Mouse (Mus musculus) heart, postnatal 36 days (tissue): ENCODE measurements around the gene Cog8. TPM values are rescaled to one million over a fixed set of nuclear protein-coding genes. Genes with fewer than 3 reads are reported as not detected.
"Not testable (repeated sequence)": the region's sequence is repeated elsewhere in the genome, so short reads cannot be mapped to it uniquely, and the experiment has no call there.

ENCODE experiments used
- DNase-seq, 2 experiments: peaks; one replicate each; pipeline ENCODE4 v3.0.0; 2021 to 2022
- intact Hi-C: fragments of 180-260 bp; cut with DNase I; formaldehyde crosslinking; loops from one replicate; pipeline ENCODE4 v1.15.1; 2025
- total RNA-seq, 2 experiments: library from RNA; stranded (reverse); gene quantifications; 2 replicates each; pipeline ENCODE4 v1.2.3; 2021

Gene Cog8
- total RNA-seq, 2 experiments from 2014 or later, result 18.8 to 18.9 TPM

- no peak for DNase-seq
- intact Hi-C loops, result loop anchor here (2.0 kb wide), 1 partner anchor 16 kb away; the partner anchor contains the start of gene Vps4a
These were observed 9.5 kb downstream of the Cog8 start for GRCm38 (mm10) chr8:107046976-107047375.

GRCm38 (mm10) chr8:107045478-107045877, 11.0 kb downstream of the Cog8 start:
- intact Hi-C loops, result no loop called here
- no peak for DNase-seq

DNA sequence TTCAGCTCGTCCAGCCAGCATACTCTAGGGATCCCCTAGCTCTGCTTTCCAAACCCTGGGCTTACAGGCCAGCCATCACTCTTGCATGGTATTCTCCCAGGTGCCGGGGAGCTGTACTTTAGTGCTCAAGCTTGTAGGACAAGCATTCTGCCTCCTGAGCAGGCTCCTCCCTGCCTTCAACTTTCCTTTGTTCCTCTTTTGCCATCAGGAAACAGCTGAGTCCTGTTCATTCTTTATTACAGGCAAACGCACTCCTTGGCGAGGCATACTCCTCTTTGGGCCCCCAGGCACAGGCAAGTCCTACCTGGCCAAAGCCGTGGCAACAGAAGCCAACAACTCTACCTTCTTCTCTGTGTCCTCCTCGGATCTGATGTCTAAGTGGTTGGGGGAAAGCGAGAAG, 15.9 kb downstream of the Cog8 start:
- DNase-seq, result no peak

GRCm38 (mm10) chr8:107036626-107037025, 19.9 kb downstream of the Cog8 start:
- intact Hi-C loops, result no loop called here
- no peak for DNase-seq

More for the DNA sequence above, 15.9 kb downstream of the Cog8 start:
- intact Hi-C loops, result no loop called here

DNA sequence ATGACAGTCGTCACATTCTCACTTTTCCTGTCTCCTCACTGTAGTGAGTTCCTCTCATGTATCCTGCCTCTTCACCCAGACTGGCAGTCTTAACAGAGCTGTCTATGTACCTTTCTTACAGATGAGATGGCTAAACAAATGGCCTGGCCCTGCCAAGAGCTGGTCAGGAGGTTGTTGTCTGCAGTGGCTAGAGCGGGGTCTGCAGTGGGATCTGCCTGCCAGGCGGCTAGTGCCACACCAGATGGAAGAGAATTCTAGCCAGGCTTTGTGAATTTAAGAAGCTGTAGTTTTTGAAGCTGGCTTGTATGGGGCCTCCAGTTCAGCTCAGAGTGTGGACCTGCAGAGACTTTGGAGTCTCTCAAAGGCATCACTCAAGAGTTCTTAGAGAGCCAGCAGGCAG, 20.8 kb downstream of the Cog8 start:
- no peak for DNase-seq
- intact Hi-C loops, result no loop called here

DNA sequence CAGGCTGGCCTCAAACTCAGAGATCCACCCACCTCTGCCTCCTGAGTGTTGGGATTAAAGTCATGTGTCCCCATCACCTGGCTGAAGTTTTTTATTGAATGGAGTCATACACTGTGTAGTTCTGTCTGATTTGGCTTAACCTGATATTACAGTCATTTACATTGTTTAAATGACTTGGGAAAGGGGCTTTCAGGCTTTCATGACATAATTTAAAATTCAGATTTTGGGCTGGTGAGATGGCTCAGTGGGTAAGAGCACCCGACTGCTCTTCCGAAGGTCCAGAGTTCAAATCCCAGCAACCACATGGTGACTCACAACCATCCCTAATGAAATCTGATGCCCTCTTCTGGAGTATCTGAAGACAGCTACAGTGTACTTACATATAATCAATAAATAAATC, 22.9 kb downstream of the Cog8 start:
- intact Hi-C loops, DNase-seq: not testable (repeated sequence)

DNA sequence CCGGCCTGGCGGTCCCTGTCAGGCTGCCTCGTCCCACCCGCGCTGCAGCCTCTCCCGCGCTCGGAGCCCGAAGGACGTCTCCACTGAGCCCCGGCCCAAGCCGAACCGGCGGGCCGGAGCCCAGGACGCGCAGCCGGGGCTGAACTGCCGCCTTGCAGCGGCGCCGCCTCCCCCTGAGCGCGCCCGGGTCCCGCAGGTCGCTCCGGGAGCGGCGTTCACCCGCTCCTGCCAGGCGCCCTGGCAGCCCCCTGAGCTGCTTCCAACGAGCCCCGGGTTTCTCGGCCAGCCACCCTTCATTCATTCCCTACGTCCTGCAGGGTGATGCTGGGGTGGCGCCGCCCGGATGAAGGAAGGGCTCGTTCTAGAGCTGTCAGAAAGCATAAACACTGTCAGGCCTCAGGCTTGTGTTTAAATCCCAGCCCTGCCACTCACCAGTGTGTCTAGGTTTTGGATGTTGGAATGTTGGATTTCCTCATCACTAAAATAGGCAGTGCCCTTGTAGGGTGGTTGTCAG, 24.9 kb downstream of the Cog8 start:
- no peak for DNase-seq
- intact Hi-C loops, result loop anchor here (1.0 to 2.0 kb wide), 2 partner anchors 15 to 25 kb away; partner anchors contain the start of genes Cog8 and Nip7

DNA sequence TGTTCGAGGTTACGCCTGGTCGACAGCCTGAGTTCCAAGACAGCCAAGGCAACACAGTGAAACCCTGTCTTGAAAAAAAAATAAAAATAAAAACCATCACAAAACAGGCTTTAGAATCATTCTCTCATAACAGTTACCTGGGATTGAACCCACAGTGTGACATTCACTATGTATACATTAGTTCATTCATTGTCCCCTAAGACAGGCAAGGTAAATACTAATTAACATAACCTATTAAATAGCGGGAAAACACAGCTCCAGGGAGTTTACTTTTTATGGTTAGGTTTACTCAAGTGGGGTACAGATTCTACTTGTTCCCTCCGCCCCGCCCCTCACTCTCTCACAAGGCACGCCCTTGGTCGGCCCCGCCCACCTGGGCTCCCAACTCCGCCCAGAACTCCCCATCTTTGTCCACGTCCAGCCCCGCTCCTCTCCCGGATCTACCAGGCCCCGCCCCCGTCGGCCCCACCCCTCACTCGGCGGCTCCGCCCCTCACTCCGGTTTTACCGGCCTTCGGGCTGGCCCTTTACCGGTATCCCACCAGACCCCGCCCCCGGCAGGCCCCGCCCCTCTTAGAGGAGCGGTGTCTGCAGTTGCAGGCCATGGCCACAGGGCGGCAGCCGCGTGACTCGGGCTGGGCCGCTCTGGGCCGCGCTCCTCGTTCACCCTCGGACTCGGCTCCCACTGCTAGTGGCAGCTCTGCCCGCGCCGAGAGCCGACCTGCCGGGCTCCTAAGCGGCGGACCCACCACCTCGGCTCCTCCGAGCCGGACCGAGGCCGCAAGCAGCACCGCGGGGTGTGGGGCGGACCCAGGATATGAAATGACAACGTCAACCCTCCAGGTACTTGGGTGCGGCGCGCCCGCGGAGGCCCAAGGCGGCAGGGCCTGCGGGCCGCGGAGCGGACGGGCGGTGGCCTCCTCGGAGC, 25.6 kb downstream of the Cog8 start, which contains the start of gene Vps4a:
Gene Vps4a, plus strand, starts transcription at position 573 of the 927 bp plus-strand sequence.
- DNase-seq, result peak; percentile 96 to 98
- intact Hi-C loops, result loop anchor here (1.0 to 2.0 kb wide), 2 partner anchors 16 to 25 kb away; partner anchors contain the start of genes Cog8 and Nip7

- intact Hi-C loops, result loop anchor here (2.0 kb wide), 1 partner anchor 17 kb away; no protein-coding TSS in a partner anchor
- DNase-seq, result no peak
These were observed 26.4 kb downstream of the Cog8 start for GRCm38 (mm10) chr8:107030058-107030457.

GRCm38 (mm10) chr8:107029310-107029709, 27.2 kb downstream of the Cog8 start:
- intact Hi-C loops, result no loop called here
- DNase-seq, result no peak

DNA sequence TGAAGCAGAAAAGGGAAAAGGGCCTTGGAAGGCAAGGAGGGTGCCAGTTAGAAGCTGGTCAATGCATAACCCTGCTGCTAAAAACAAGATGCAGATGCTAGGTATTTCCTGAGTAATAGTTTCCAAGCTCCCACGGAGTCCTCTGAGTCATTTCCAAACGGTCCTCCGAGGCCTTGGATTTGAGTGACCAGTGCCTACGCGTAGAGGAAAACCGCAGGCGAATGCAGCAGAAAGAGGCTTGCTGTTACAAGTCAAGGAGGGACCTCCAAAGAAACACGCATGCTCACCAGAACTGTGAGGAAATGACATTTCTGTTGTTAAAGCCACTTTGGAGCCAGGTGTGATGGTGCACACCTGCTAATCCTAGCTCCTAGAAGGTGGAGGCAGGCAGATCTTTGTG, 33.0 kb downstream of the Cog8 start:
- DNase-seq, result no peak
- intact Hi-C loops, result no loop called here

DNA sequence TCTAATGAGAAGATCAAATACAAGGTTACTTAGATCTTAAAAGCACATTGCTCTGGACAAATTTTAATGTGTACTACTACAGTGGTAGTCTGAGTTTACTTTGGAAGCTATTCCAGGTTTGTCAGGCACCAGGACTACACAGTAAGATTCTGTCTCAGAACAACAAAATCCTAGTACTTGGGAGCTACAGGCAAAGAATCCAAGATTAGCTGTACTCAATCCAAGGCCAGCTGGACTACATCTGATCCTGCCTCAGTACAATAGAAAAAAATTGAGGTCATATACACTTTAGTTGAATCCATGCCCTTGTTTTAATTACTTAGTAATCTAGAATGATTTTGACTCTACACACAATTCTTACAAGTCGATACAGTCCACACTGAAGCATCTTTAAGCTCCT, 41.6 kb downstream of the Cog8 start:
- intact Hi-C loops, result no loop called here
- no peak for DNase-seq

DNA sequence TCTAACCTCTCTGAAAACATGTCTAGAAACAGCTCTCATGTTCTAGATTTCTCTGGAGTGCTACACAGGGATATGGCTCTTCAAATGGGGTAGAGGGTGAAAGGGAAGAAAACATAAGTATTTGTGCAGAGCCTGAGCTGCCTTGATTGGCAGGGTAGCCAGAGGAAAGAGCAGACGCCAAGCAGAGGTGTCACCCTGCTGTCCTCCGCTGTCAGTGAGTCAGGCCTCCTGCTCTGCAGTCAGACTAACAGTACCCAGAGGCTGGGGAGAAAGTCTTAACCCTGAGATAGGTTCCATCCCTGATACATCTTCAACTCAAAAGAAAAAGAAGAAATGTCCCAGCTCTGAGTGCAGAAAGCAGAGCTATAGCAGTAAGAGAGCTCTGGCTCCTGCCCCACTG, 43.8 kb downstream of the Cog8 start:
- intact Hi-C loops, result no loop called here
- no peak for DNase-seq

- intact Hi-C loops, result loop anchor here (10.0 kb wide), 1 partner anchor 593 kb away; the partner anchor contains the start of gene Zfp90
- DNase-seq, result no peak
These were observed 48.7 kb downstream of the Cog8 start for GRCm38 (mm10) chr8:107007795-107008194.

GRCm38 (mm10) chr8:107002532-107002931, 54.0 kb downstream of the Cog8 start:
- intact Hi-C loops, result loop anchor here (1.0 to 10.0 kb wide), 5 partner anchors 75 to 588 kb away; partner anchors contain the start of gene Zfp90
- peak; percentile 87 to 91 for DNase-seq

DNA sequence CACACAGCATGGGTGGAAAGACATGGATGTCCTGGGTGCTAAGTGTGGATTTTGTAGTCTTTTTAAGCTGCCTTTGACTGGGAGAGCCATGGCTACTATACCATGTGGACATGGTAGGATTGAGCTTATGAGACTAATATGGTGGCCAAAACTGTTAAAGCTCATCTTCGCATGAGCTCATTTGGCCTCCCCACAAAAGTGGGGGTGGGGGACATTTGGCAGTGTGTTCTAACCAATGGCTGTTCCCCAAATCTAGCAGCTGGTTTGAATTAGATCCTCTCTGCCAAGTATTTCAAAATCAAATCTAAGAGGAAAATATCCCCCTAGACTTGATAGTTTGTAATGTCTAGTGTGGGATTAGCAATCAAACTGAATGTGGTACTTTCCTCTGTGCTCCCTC, 57.4 kb downstream of the Cog8 start:
- DNase-seq, result peak; percentile 50 to 69
- intact Hi-C loops, result no loop called here

- DNase-seq, result no peak
- intact Hi-C loops, result no loop called here
These were observed 59.1 kb downstream of the Cog8 start for GRCm38 (mm10) chr8:106997416-106997815.

- DNase-seq, intact Hi-C loops: not testable (repeated sequence)
These were observed 60.1 kb downstream of the Cog8 start for GRCm38 (mm10) chr8:106996339-106996738.
